Mouse (Mus musculus): ENCODE measurements around the gene Arl4d. TPM values are rescaled to one million over a fixed set of nuclear protein-coding genes. Genes with fewer than 3 reads are reported as not detected.
"Not testable (repeated sequence)": the region's sequence is repeated elsewhere in the genome, so short reads cannot be mapped to it uniquely, and the experiment has no call there.

Gene Arl4d
- polyA plus RNA-seq, 1 experiment = 23.1 TPM

GRCm38 (mm10) chr11:101657886-101658750, 7.2 kb upstream of the Arl4d start:
- H3K36me3 ChIP-seq (ENCODE audit: control insufficient read depth, insufficient read depth, low read length); H3K27me3 ChIP-seq (replicated peaks; ENCODE audit: control insufficient read depth, insufficient read depth, low read length); H3K4me1 ChIP-seq (ENCODE audit: control insufficient read depth, insufficient read depth, low read length): not testable (repeated sequence)
- peak overlapping the region; percentile 99 for H3K27ac ChIP-seq (ENCODE audit: insufficient read depth, low read depth, low read length)
- H3K4me3 ChIP-seq (ENCODE audit: insufficient read depth, low read depth, low read length) = peak overlapping the region; percentile 49
- TF ChIP-seq POLR2A (IDR thresholded peaks at IDR 0.05; ENCODE audit: low read depth, low read length) = peak; percentile 94
- DNase-seq = peak; percentile 88
- WGBS = under 1% methylated on average over 39 of the region's 40 CpGs

- peak; percentile 72 for DNase-seq
These were observed 6.4 kb upstream of the Arl4d start for GRCm38 (mm10) chr11:101658751-101659558.

GRCm38 (mm10) chr11:101661191-101661590, 4.2 kb upstream of the Arl4d start:
- peak; percentile 12; the same call in 1 of the 2 replicates for TF ChIP-seq CTCF (conservative IDR thresholded peaks at IDR 0.05; ENCODE audit: insufficient read depth, insufficient read length, low read depth, low read length)
- TF ChIP-seq POLR2A (IDR thresholded peaks at IDR 0.05; ENCODE audit: low read depth, low read length) = no peak
- peak; percentile 71 for DNase-seq
- 56% methylated on average over 7 of the region's 7 CpGs for WGBS
- H3K4me1 ChIP-seq (ENCODE audit: control insufficient read depth, insufficient read depth, low read length) = peaks cover 3% of the 10 kb centered on the region; the same call in 1 of the 2 replicates
- no peak overlapping the region for H3K27ac ChIP-seq (ENCODE audit: insufficient read depth, low read depth, low read length)
- no peaks in the 10 kb centered on the region for H3K36me3 ChIP-seq (ENCODE audit: control insufficient read depth, insufficient read depth, low read length)
- H3K4me3 ChIP-seq (ENCODE audit: insufficient read depth, low read depth, low read length) = no peak overlapping the region
- H3K27me3 ChIP-seq (replicated peaks; ENCODE audit: control insufficient read depth, insufficient read depth, low read length) = no peaks in the 10 kb centered on the region

More at GRCm38 (mm10) chr11:101658751-101659558, 6.4 kb upstream of the Arl4d start:
- Histone ChIP-seq H3K4me3 (ENCODE audit: insufficient read depth, low read depth, low read length) (no peak overlapping the region), H3K27ac (ENCODE audit: insufficient read depth, low read depth, low read length) (peak overlapping the region; percentile 85), H3K27me3 (replicated peaks; ENCODE audit: control insufficient read depth, insufficient read depth, low read length) (no peaks in the 10 kb centered on the region), H3K36me3 (ENCODE audit: control insufficient read depth, insufficient read depth, low read length) (no peaks in the 10 kb centered on the region), H3K4me1 (ENCODE audit: control insufficient read depth, insufficient read depth, low read length) (peaks cover 3% of the 10 kb centered on the region; the same call in 1 of the 2 replicates)
- TF ChIP-seq POLR2A (IDR thresholded peaks at IDR 0.05; ENCODE audit: low read depth, low read length) (no peak), CTCF (conservative IDR thresholded peaks at IDR 0.05; ENCODE audit: insufficient read depth, insufficient read length, low read depth, low read length) (peak; percentile 62)
- WGBS = 22% methylated on average over 10 of the region's 10 CpGs

- WGBS = 65% methylated on average over 5 of the region's 5 CpGs
- Histone ChIP-seq H3K27ac (ENCODE audit: insufficient read depth, low read depth, low read length) (no peak overlapping the region), H3K36me3 (ENCODE audit: control insufficient read depth, insufficient read depth, low read length) (no peaks in the 10 kb centered on the region), H3K4me3 (ENCODE audit: insufficient read depth, low read depth, low read length) (no peak overlapping the region), H3K27me3 (replicated peaks; ENCODE audit: control insufficient read depth, insufficient read depth, low read length) (no peaks in the 10 kb centered on the region), H3K4me1 (ENCODE audit: control insufficient read depth, insufficient read depth, low read length) (peaks cover 3% of the 10 kb centered on the region; the same call in 1 of the 2 replicates)
- no peak for DNase-seq
- TF ChIP-seq POLR2A (IDR thresholded peaks at IDR 0.05; ENCODE audit: low read depth, low read length) = no peak
- no peak for TF ChIP-seq CTCF (conservative IDR thresholded peaks at IDR 0.05; ENCODE audit: insufficient read depth, insufficient read length, low read depth, low read length)
These were observed 3.6 kb upstream of the Arl4d start for GRCm38 (mm10) chr11:101661786-101662185.

- no peak overlapping the region for H3K27ac ChIP-seq (ENCODE audit: insufficient read depth, low read depth, low read length)
- TF ChIP-seq POLR2A (IDR thresholded peaks at IDR 0.05; ENCODE audit: low read depth, low read length) (no peak), CTCF (conservative IDR thresholded peaks at IDR 0.05; ENCODE audit: insufficient read depth, insufficient read length, low read depth, low read length) (no peak)
- H3K36me3 ChIP-seq (ENCODE audit: control insufficient read depth, insufficient read depth, low read length) = no peaks in the 10 kb centered on the region
- 39% methylated on average over 11 of the region's 11 CpGs for WGBS
- DNase-seq = peak; percentile 57
- no peaks in the 10 kb centered on the region; the same call in 1 of the 2 replicates for H3K4me1 ChIP-seq (ENCODE audit: control insufficient read depth, insufficient read depth, low read length)
- H3K27me3 ChIP-seq (replicated peaks; ENCODE audit: control insufficient read depth, insufficient read depth, low read length) = no peaks in the 10 kb centered on the region
- H3K4me3 ChIP-seq (ENCODE audit: insufficient read depth, low read depth, low read length) = no peak overlapping the region
These were observed 1.9 kb upstream of the Arl4d start for GRCm38 (mm10) chr11:101663229-101664027.

GRCm38 (mm10) chr11:101665636-101665992, 273 bp downstream of the Arl4d start:
- Histone ChIP-seq H3K4me3 (ENCODE audit: insufficient read depth, low read depth, low read length) (peak overlapping the region; percentile 54), H3K27ac (ENCODE audit: insufficient read depth, low read depth, low read length) (peak overlapping the region; percentile 59), H3K4me1 (ENCODE audit: control insufficient read depth, insufficient read depth, low read length) (peaks cover 4% of the 10 kb centered on the region), H3K27me3 (replicated peaks; ENCODE audit: control insufficient read depth, insufficient read depth, low read length) (no peaks in the 10 kb centered on the region), H3K36me3 (ENCODE audit: control insufficient read depth, insufficient read depth, low read length) (no peaks in the 10 kb centered on the region)
- no peak for DNase-seq
- no peak for TF ChIP-seq CTCF (conservative IDR thresholded peaks at IDR 0.05; ENCODE audit: insufficient read depth, insufficient read length, low read depth, low read length)
- 1% methylated on average over 24 of the region's 24 CpGs for WGBS
